Mouse (Mus musculus) spleen, adult 2 months (tissue): ENCODE results near the gene Sipa1l2.

Experiments
- CTCF ChIP-seq: fragments of 200-500 bp; IDR thresholded peaks from 2 replicates; pipeline ENCODE4 v1.5.1; 2011; ENCODE audit warnings: mild to moderate bottlenecking, inconsistent platforms; ENCODE audit not compliant: insufficient read depth, insufficient read length, insufficient replicate concordance; ENCODE audit errors: extremely low read depth
- POLR2A ChIP-seq: fragments of 200-500 bp; IDR thresholded peaks from 2 replicates; pipeline ENCODE4 v1.6.1; 2011; ENCODE audit warnings: low read depth, low read length, inconsistent platforms

DNA sequence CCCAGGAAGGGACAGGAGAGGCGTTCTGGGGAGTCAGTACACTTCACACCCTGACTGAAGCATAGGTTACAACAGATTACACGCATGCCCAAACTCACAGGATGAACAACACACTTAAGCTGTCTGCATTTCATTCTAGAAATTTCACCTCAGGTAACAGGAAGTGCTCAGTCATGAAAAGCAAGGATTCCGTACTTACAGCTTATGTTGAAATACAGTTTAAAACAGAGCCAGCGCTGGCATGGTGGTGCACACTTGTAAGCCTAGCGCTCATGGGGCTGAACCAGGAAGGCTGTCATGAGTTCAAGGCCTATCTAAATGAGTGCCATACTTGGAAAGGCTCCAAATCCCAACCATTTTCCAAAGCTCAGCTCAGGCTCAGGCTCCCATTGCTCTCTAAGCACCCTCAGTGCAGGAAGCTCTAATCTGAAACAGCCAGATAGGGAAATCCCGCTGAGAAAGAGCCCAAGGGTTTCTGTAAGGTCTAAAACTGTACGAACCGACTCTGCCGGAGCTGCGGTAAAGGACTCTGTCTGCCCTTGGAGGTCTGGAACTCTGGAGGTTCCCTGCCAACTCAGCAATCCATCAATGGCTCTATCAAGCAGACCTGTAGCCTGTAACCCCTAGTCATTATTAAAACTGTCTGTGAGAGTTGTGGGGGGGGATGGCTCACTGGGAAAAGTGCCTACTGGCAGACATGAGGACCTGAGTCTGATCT is 12.1 kb downstream of the Sipa1l2 start:
- TF ChIP-seq CTCF (no peak), POLR2A (no peak)
